Mouse (Mus musculus) CH12.LX (cell line): ENCODE results near the gene Galk2.

Experiments
- CTCF ChIP-seq, 2 experiments: IDR thresholded peaks in 1 of 2; conservative IDR thresholded peaks in 1 of 2; 2 replicates each; pipeline ENCODE4 v1.5.1; 2011 to 2012; ENCODE audit warnings: low read depth in 2 of 2, low read length in 2 of 2, improper control_type of control experiment in 1 of 2, inconsistent platforms in 1 of 2, mild to moderate bottlenecking in 1 of 2, moderate library complexity in 1 of 2
- EP300 ChIP-seq: IDR thresholded peaks from 2 replicates; pipeline ENCODE4 v1.6.1; 2011; ENCODE audit warnings: low read length, improper control_type of control experiment
- NELFE ChIP-seq: IDR thresholded peaks from 2 replicates; pipeline ENCODE4 v1.6.1; 2011; ENCODE audit warnings: low read depth, low read length, improper control_type of control experiment
- USF1 ChIP-seq: IDR thresholded peaks from 2 replicates; pipeline ENCODE4 v1.6.1; 2014; ENCODE audit warnings: low read depth, mild to moderate bottlenecking, inconsistent platforms, low read length, improper control_type of control experiment

- TF ChIP-seq EP300, result no peak
- TF ChIP-seq CTCF (conservative IDR thresholded peaks at IDR 0.05 in 1 of 2, IDR thresholded peaks at IDR 0.05 in 1 of 2; ENCODE audit: low read depth in 2 of 2, low read length in 2 of 2), result no peak
- no peak for TF ChIP-seq USF1
- TF ChIP-seq NELFE, result no peak
Measured at GRCm38 (mm10) chr2:125917297-125917679, 58.4 kb downstream of the Galk2 start.
